8 mouse cellular contexts compared by ENCODE assay signal in genomic region chr11:51059640-51060039, GRCm38 (mm10). TPM values are rescaled to one million over a fixed set of nuclear protein-coding genes. Genes with fewer than 3 reads are reported as not detected.
DNase-seq lines count a peak whose midpoint lies in the region; ATAC-seq and TF ChIP-seq lines count a peak whose summit lies in the region.
"Had no signal": no experiment of that assay in that cellular context is flagged by ENCODE, and none has a peak within 500 bp of the region (broad histone marks: within the 10 kb centered on the region; RNA-seq: fewer than 3 reads in every experiment).

No protein-coding gene starts in this region.

- peak overlapping the region; percentile 96 for H3K4me3 ChIP-seq in liver, adult 2 months (ENCODE audit: insufficient read depth, low read depth, low read length)
- H3K4me3 ChIP-seq in embryonic facial prominence, embryonic 15.5 days (replicated peaks): peak overlapping the region; percentile 83
- peak overlapping the region; percentile 84 for H3K4me3 ChIP-seq in intestine, embryonic 15.5 days (replicated peaks)
- peak overlapping the region; percentile 61 for H3K4me3 ChIP-seq in neural tube, embryonic 13.5 days

- peak overlapping the region; percentile 91 for H3K9ac ChIP-seq in liver, adult 2 months (ENCODE audit: low read depth, low read length)
- peak overlapping the region; percentile 70 for H3K9ac ChIP-seq in embryonic facial prominence, embryonic 15.5 days
- peak overlapping the region; percentile 79 for H3K9ac ChIP-seq in intestine, embryonic 15.5 days
- peak overlapping the region; percentile 87 for H3K9ac ChIP-seq in neural tube, embryonic 13.5 days

- H3K9me3 ChIP-seq in embryonic facial prominence, embryonic 15.5 days (replicated peaks): no peaks in the 10 kb centered on the region
- H3K9me3 ChIP-seq in intestine, embryonic 15.5 days: no peaks in the 10 kb centered on the region
- H3K9me3 ChIP-seq in neural tube, embryonic 13.5 days: no peaks in the 10 kb centered on the region

- peak overlapping the region; percentile 62; the same call in 1 of the 2 replicates for H3K27ac ChIP-seq in liver, adult 2 months (replicated peaks; ENCODE audit: insufficient read depth, low read depth, low read length)
- no peak overlapping the region for H3K27ac ChIP-seq in embryonic facial prominence, embryonic 15.5 days (replicated peaks)
- H3K27ac ChIP-seq in intestine, embryonic 15.5 days: 0 out of 2 replicates have a peak overlapping the region, but pooled peaks have one; percentile 40
- peak overlapping the region; percentile 30; the same call in 1 of the 2 replicates for H3K27ac ChIP-seq in neural tube, embryonic 13.5 days (replicated peaks)
- H3K27ac ChIP-seq: macrophage had no signal

- peaks cover 5% of the 10 kb centered on the region; the same call in 1 of the 2 replicates for H3K4me1 ChIP-seq in liver, adult 2 months (ENCODE audit: control insufficient read depth, insufficient read depth, low read length)
- H3K4me1 ChIP-seq in embryonic facial prominence, embryonic 15.5 days: peaks cover 8% of the 10 kb centered on the region
- peaks cover 10% of the 10 kb centered on the region for H3K4me1 ChIP-seq in intestine, embryonic 15.5 days (replicated peaks)
- H3K4me1 ChIP-seq in neural tube, embryonic 13.5 days (replicated peaks): peaks cover 18% of the 10 kb centered on the region

- ATAC-seq in embryonic facial prominence, embryonic 15.5 days (ENCODE audit: insufficient number of reproducible peaks, low FRiP score, low TSS enrichment, low read depth): 0 out of 2 replicates have a peak, but pooled peaks have one; percentile 40
- ATAC-seq in intestine, embryonic 15.5 days: peak; percentile 64
- ATAC-seq in neural tube, embryonic 13.5 days (ENCODE audit: low read depth): peak; percentile 63

- 16% methylated on average over 14 of the region's 14 CpGs for WGBS in liver, adult 2 months
- 17% methylated on average over 14 of the region's 14 CpGs for WGBS in embryonic facial prominence, embryonic 15.5 days
- 9% methylated on average over 14 of the region's 14 CpGs for WGBS in intestine, embryonic 15.5 days
- WGBS in neural tube, embryonic 13.5 days: 13% methylated on average over 14 of the region's 14 CpGs

- no peaks in the 10 kb centered on the region for H3K79me2 ChIP-seq in liver, adult 2 months (ENCODE audit: control insufficient read depth, insufficient read depth, low read length)

- TF ChIP-seq CTCF in liver, adult 2 months (IDR thresholded peaks at IDR 0.05; ENCODE audit: low read depth, low read length): no peak

- H3K27me3 ChIP-seq in liver, adult 2 months (ENCODE audit: control insufficient read depth, insufficient read depth, low read length): no peaks in the 10 kb centered on the region
- H3K27me3 ChIP-seq in embryonic facial prominence, embryonic 15.5 days: no peaks in the 10 kb centered on the region
- H3K27me3 ChIP-seq in intestine, embryonic 15.5 days (replicated peaks): no peaks in the 10 kb centered on the region
- H3K27me3 ChIP-seq in neural tube, embryonic 13.5 days: no peaks in the 10 kb centered on the region

- no peak for DNase-seq in liver, adult 2 months (ENCODE audit: extremely low read depth, low read depth, low spot score)
- no peak for DNase-seq in liver
- DNase-seq in layer of hippocampus, postnatal 36 days: no peak
- no peak for DNase-seq in spleen, postnatal 14 days (ENCODE audit: low spot score in 2 of 2)

- TF ChIP-seq POLR2A in liver, adult 2 months (IDR thresholded peaks at IDR 0.05; ENCODE audit: extremely low read depth, insufficient read depth, low read length): no peak

- H3K4me2 ChIP-seq in embryonic facial prominence, embryonic 15.5 days (replicated peaks): peak overlapping the region; percentile 80
- peak overlapping the region; percentile 90 for H3K4me2 ChIP-seq in intestine, embryonic 15.5 days (replicated peaks)
- peak overlapping the region; percentile 92 for H3K4me2 ChIP-seq in neural tube, embryonic 13.5 days

- peaks cover 6% of the 10 kb centered on the region for H3K36me3 ChIP-seq in liver, adult 2 months (ENCODE audit: control insufficient read depth, insufficient read depth, low read length)
- peaks cover 18% of the 10 kb centered on the region for H3K36me3 ChIP-seq in embryonic facial prominence, embryonic 15.5 days
- H3K36me3 ChIP-seq in intestine, embryonic 15.5 days: no peaks in the 10 kb centered on the region
- peaks cover 33% of the 10 kb centered on the region for H3K36me3 ChIP-seq in neural tube, embryonic 13.5 days

RNA-seq across cellular contexts. Expression of gene Zfp354a, which starts 0.6 kb away (rescaled TPM):
- 3.1 and 3.6 TPM in 2 replicates for total RNA-seq in liver, adult 2 months (2014; rRNA removed)
- 1.6 and 1.9 TPM in 2 replicates for polyA plus RNA-seq in liver, adult 2 months (2012; rRNA removed)
- polyA plus RNA-seq in embryonic facial prominence, embryonic 15.5 days (2015; fragmentation: Nextera tagmentation; extraction: Ambion mirVana): 10.1 and 10.6 TPM in 2 replicates
- polyA plus RNA-seq in intestine, embryonic 15.5 days (2015; fragmentation: Nextera tagmentation; extraction: Ambion mirVana): 6.7 and 7.4 TPM in 2 replicates
- 10.8 and 11.2 TPM in 2 replicates for polyA plus RNA-seq in neural tube, embryonic 13.5 days (2015; fragmentation: Nextera tagmentation; extraction: Ambion mirVana)
- total RNA-seq in layer of hippocampus, postnatal 36 days (2021): 1 to 10 TPM; 8.2 to 8.5 TPM

RNA-seq across cellular contexts. Expression of gene Olfr1375, which starts 11.7 kb away (rescaled TPM):
- total RNA-seq in liver, adult 2 months (2014; rRNA removed): not detected in 2 replicates
- polyA plus RNA-seq in liver, adult 2 months (2012; rRNA removed): not detected in 2 replicates
- polyA plus RNA-seq in embryonic facial prominence, embryonic 15.5 days (2015; fragmentation: Nextera tagmentation; extraction: Ambion mirVana): not detected in 2 replicates
- not detected in 2 replicates for polyA plus RNA-seq in intestine, embryonic 15.5 days (2015; fragmentation: Nextera tagmentation; extraction: Ambion mirVana)
- polyA plus RNA-seq in neural tube, embryonic 13.5 days (2015; fragmentation: Nextera tagmentation; extraction: Ambion mirVana): not detected in 2 replicates
- total RNA-seq in layer of hippocampus, postnatal 36 days (2021): not detected
- polyA plus RNA-seq: macrophage had no signal

RNA-seq across cellular contexts. Expression of gene Olfr54, which starts 45.6 kb away (rescaled TPM):
- total RNA-seq in liver, adult 2 months (2014; rRNA removed): not detected in 2 replicates
- not detected in 2 replicates for polyA plus RNA-seq in liver, adult 2 months (2012; rRNA removed)
- polyA plus RNA-seq in embryonic facial prominence, embryonic 15.5 days (2015; fragmentation: Nextera tagmentation; extraction: Ambion mirVana): 0.04 and 0.13 TPM in 2 replicates
- not detected in 2 replicates for polyA plus RNA-seq in intestine, embryonic 15.5 days (2015; fragmentation: Nextera tagmentation; extraction: Ambion mirVana)
- polyA plus RNA-seq in neural tube, embryonic 13.5 days (2015; fragmentation: Nextera tagmentation; extraction: Ambion mirVana): not detected in 2 replicates
- not detected for total RNA-seq in layer of hippocampus, postnatal 36 days (2021)
- polyA plus RNA-seq: macrophage had no signal

RNA-seq across cellular contexts. Expression of gene Olfr51, which starts 56.2 kb away (rescaled TPM):
- not detected in 2 replicates for total RNA-seq in liver, adult 2 months (2014; rRNA removed)
- polyA plus RNA-seq in liver, adult 2 months (2012; rRNA removed): not detected in 2 replicates
- polyA plus RNA-seq in embryonic facial prominence, embryonic 15.5 days (2015; fragmentation: Nextera tagmentation; extraction: Ambion mirVana): not detected in 2 replicates
- polyA plus RNA-seq in intestine, embryonic 15.5 days (2015; fragmentation: Nextera tagmentation; extraction: Ambion mirVana): not detected in 2 replicates
- not detected in 2 replicates for polyA plus RNA-seq in neural tube, embryonic 13.5 days (2015; fragmentation: Nextera tagmentation; extraction: Ambion mirVana)
- total RNA-seq in layer of hippocampus, postnatal 36 days (2021): not detected
- polyA plus RNA-seq: macrophage had no signal
